Mouse (Mus musculus): Measurements from ENCODE around the gene Pan2. TPM values are rescaled to one million over a fixed set of nuclear protein-coding genes. Genes with fewer than 3 reads are reported as not detected.
A peak's percentile ranks its signal among the peaks of the same experiment; 100 is the strongest.
"Not testable (repeated sequence)": the region's sequence is repeated elsewhere in the genome, so short reads cannot be mapped to it uniquely, and the experiment has no call there.

Gene Pan2
- polyA plus RNA-seq (2016; fragmentation: Nextera tagmentation; extraction: Ambion mirVana) = 17.9 and 18.3 TPM in 2 replicates

- Histone ChIP-seq H3K4me3 (peak within 1 kb of the TSS; percentile 69), H3K9ac (peak within 1 kb of the TSS; percentile 85), H3K9me3 (replicated peaks) (no peaks in the 10 kb centered on the region), H3K27me3 (replicated peaks) (no peaks in the 10 kb centered on the region), H3K4me1 (peaks cover 24% of the 10 kb centered on the region), H3K36me3 (peaks cover 12% of the 10 kb centered on the region), H3K27ac (peak within 1 kb of the TSS; percentile 86), H3K4me2 (peak within 1 kb of the TSS; percentile 89)
- WGBS (ENCODE audit: insufficient replicate concordance) = 2% methylated on average over 37 of the region's 37 CpGs
- peak; percentile 98 for ATAC-seq
Observed at GRCm38 (mm10) chr10:128303126-128304021, at the start of gene Pan2. Pan2 (plus strand) TSS chr10:128303335.

GRCm38 (mm10) chr10:128253677-128254255 lies 49.4 kb upstream of the Pan2 start, which contains the start of gene Apon:
Apon (plus strand) TSS chr10:128254096.
- WGBS (ENCODE audit: insufficient replicate concordance) = 77% methylated on average over 4 of the region's 4 CpGs
- H3K27me3 ChIP-seq (replicated peaks) = no peaks in the 10 kb centered on the region
- no peak within 1 kb of the TSS for H3K4me3 ChIP-seq
- 0 out of 2 replicates have a peak, but pooled peaks cover under 1% of the 10 kb centered on the region for H3K4me1 ChIP-seq
- no peak within 1 kb of the TSS for H3K4me2 ChIP-seq
- H3K9me3 ChIP-seq (replicated peaks) = no peaks in the 10 kb centered on the region
- peaks cover 48% of the 10 kb centered on the region for H3K36me3 ChIP-seq
- no peak for ATAC-seq
- no peak within 1 kb of the TSS for H3K9ac ChIP-seq
- H3K27ac ChIP-seq = no peak within 1 kb of the TSS

GRCm38 (mm10) chr10:128255925-128256324 lies 47.2 kb upstream of the Pan2 start:
- H3K36me3 ChIP-seq = peaks cover 26% of the 10 kb centered on the region
- no peak overlapping the region for H3K27ac ChIP-seq
- H3K9ac ChIP-seq = no peak overlapping the region
- WGBS (ENCODE audit: insufficient replicate concordance) = 78% methylated on average over 8 of the region's 8 CpGs
- H3K9me3 ChIP-seq (replicated peaks) = no peaks in the 10 kb centered on the region
- H3K27me3 ChIP-seq (replicated peaks) = no peaks in the 10 kb centered on the region
- no peak for ATAC-seq
- H3K4me2 ChIP-seq = no peak overlapping the region
- H3K4me1 ChIP-seq = peaks cover 9% of the 10 kb centered on the region; the same call in 1 of the 2 replicates
- no peak overlapping the region for H3K4me3 ChIP-seq

- no peaks in the 10 kb centered on the region for H3K9me3 ChIP-seq (replicated peaks)
- ATAC-seq = no peak
- WGBS (ENCODE audit: insufficient replicate concordance) = 79% methylated on average over 8 of the region's 8 CpGs
- no peak overlapping the region for H3K9ac ChIP-seq
- H3K36me3 ChIP-seq = peaks cover 22% of the 10 kb centered on the region
- no peak overlapping the region for H3K27ac ChIP-seq
- H3K27me3 ChIP-seq (replicated peaks) = no peaks in the 10 kb centered on the region
- no peak overlapping the region for H3K4me3 ChIP-seq
- H3K4me2 ChIP-seq = no peak overlapping the region
- peaks cover 9% of the 10 kb centered on the region; the same call in 1 of the 2 replicates for H3K4me1 ChIP-seq
Observed at GRCm38 (mm10) chr10:128256328-128256727, 46.8 kb upstream of the Pan2 start.

GRCm38 (mm10) chr10:128258953-128259352 lies 44.2 kb upstream of the Pan2 start:
- WGBS (ENCODE audit: insufficient replicate concordance) = 20% methylated on average over 4 of the region's 4 CpGs

GRCm38 (mm10) chr10:128259946-128260345 lies 43.2 kb upstream of the Pan2 start:
- no peak overlapping the region for H3K4me3 ChIP-seq
- WGBS (ENCODE audit: insufficient replicate concordance) = 69% methylated on average over 5 of the region's 5 CpGs
- no peaks in the 10 kb centered on the region for H3K36me3 ChIP-seq
- peaks cover 9% of the 10 kb centered on the region; the same call in 1 of the 2 replicates for H3K4me1 ChIP-seq
- no peaks in the 10 kb centered on the region for H3K27me3 ChIP-seq (replicated peaks)
- H3K9me3 ChIP-seq (replicated peaks) = no peaks in the 10 kb centered on the region
- H3K4me2 ChIP-seq = no peak overlapping the region
- no peak overlapping the region for H3K27ac ChIP-seq
- H3K9ac ChIP-seq = no peak overlapping the region
- ATAC-seq = no peak

More at GRCm38 (mm10) chr10:128258953-128259352, 44.2 kb upstream of the Pan2 start:
- ATAC-seq = no peak
- H3K4me1 ChIP-seq = peaks cover 9% of the 10 kb centered on the region; the same call in 1 of the 2 replicates
- H3K4me3 ChIP-seq = no peak overlapping the region
- 0 out of 2 replicates have a peak overlapping the region, but pooled peaks have one; percentile 5 for H3K27ac ChIP-seq
- H3K36me3 ChIP-seq = no peaks in the 10 kb centered on the region
- H3K9me3 ChIP-seq (replicated peaks) = no peaks in the 10 kb centered on the region
- no peak overlapping the region for H3K9ac ChIP-seq
- no peaks in the 10 kb centered on the region for H3K27me3 ChIP-seq (replicated peaks)
- no peak overlapping the region for H3K4me2 ChIP-seq

- H3K27me3 ChIP-seq (replicated peaks); H3K27ac ChIP-seq; ATAC-seq; H3K9ac ChIP-seq; H3K4me3 ChIP-seq; H3K9me3 ChIP-seq (replicated peaks); H3K4me1 ChIP-seq; H3K4me2 ChIP-seq; H3K36me3 ChIP-seq: not testable (repeated sequence)
- WGBS (ENCODE audit: insufficient replicate concordance) = 77% methylated on average over 7 of the region's 7 CpGs
Observed at GRCm38 (mm10) chr10:128260376-128260775, 42.8 kb upstream of the Pan2 start.

- WGBS (ENCODE audit: insufficient replicate concordance) = 76% methylated on average over 22 of the region's 22 CpGs
Observed at GRCm38 (mm10) chr10:128262300-128262699, 40.8 kb upstream of the Pan2 start.

GRCm38 (mm10) chr10:128263393-128264310 lies 39.5 kb upstream of the Pan2 start:
- no peaks in the 10 kb centered on the region for H3K36me3 ChIP-seq
- H3K4me1 ChIP-seq = peaks cover 9% of the 10 kb centered on the region; the same call in 1 of the 2 replicates
- no peak for ATAC-seq
- H3K9me3 ChIP-seq (replicated peaks) = no peaks in the 10 kb centered on the region
- 68% methylated on average over 6 of the region's 6 CpGs for WGBS (ENCODE audit: insufficient replicate concordance)
- H3K27ac ChIP-seq = no peak overlapping the region
- no peak overlapping the region for H3K4me2 ChIP-seq
- no peaks in the 10 kb centered on the region for H3K27me3 ChIP-seq (replicated peaks)
- no peak overlapping the region for H3K4me3 ChIP-seq
- H3K9ac ChIP-seq = no peak overlapping the region

More at GRCm38 (mm10) chr10:128262300-128262699, 40.8 kb upstream of the Pan2 start:
- Histone ChIP-seq H3K27me3 (replicated peaks) (no peaks in the 10 kb centered on the region), H3K9me3 (replicated peaks) (no peaks in the 10 kb centered on the region), H3K9ac (no peak overlapping the region), H3K4me2 (no peak overlapping the region), H3K27ac (no peak overlapping the region), H3K36me3 (no peaks in the 10 kb centered on the region), H3K4me1 (peaks cover 9% of the 10 kb centered on the region; the same call in 1 of the 2 replicates), H3K4me3 (no peak overlapping the region)
- no peak for ATAC-seq

GRCm38 (mm10) chr10:128268371-128268770 lies 34.8 kb upstream of the Pan2 start, which contains the start of gene Apof:
Apof (plus strand) TSS chr10:128268671.
- Histone ChIP-seq H3K27me3 (replicated peaks) (no peaks in the 10 kb centered on the region), H3K9ac (no peak within 1 kb of the TSS), H3K4me1 (peaks cover 26% of the 10 kb centered on the region), H3K27ac (peak within 1 kb of the TSS; percentile 60), H3K36me3 (peaks cover 3% of the 10 kb centered on the region; the same call in 1 of the 2 replicates), H3K9me3 (replicated peaks) (no peaks in the 10 kb centered on the region), H3K4me3 (peak within 1 kb of the TSS; percentile 86; the same call in 1 of the 2 replicates), H3K4me2 (peak within 1 kb of the TSS; percentile 73)
- 70% methylated on average over 6 of the region's 6 CpGs for WGBS (ENCODE audit: insufficient replicate concordance)
- no peak for ATAC-seq

Measured in liver, embryonic 12.5 days (tissue).